Mouse (Mus musculus) ES-E14 (cell line): Measurements from ENCODE around the gene Jpt2.

ENCODE experiments used
- CHD2 ChIP-seq: IDR thresholded peaks from 2 replicates; pipeline ENCODE4 v1.6.1; 2014; ENCODE audit warnings: mild to moderate bottlenecking, low read depth, low read length, inconsistent platforms
- HCFC1 ChIP-seq: IDR thresholded peaks from 2 replicates; pipeline ENCODE4 v1.6.1; 2012; ENCODE audit warnings: low read length, inconsistent platforms, borderline replicate concordance; ENCODE audit not compliant: insufficient read depth
- MAFK ChIP-seq: IDR thresholded peaks from 2 replicates; pipeline ENCODE4 v1.6.1; 2014; ENCODE audit warnings: mild to moderate bottlenecking, low read depth, low read length, inconsistent platforms; ENCODE audit not compliant: insufficient read depth

- TF ChIP-seq CHD2 (no peak), MAFK (no peak), HCFC1 (no peak)
These were observed 66.2 kb downstream of the Jpt2 start for GRCm38 (mm10) chr17:24894061-24894994.
